ENCODE assay signal across 23 mouse cellular contexts in genomic region chr1:31094792-31095191, GRCm38 (mm10).
DNase-seq lines count a peak whose midpoint lies in the region; ATAC-seq and TF ChIP-seq lines count a peak whose summit lies in the region.
"Had no signal": no experiment of that assay in that cellular context is flagged by ENCODE, and none has a peak within 500 bp of the region (broad histone marks: within the 10 kb centered on the region; RNA-seq: fewer than 3 reads in every experiment).

No protein-coding gene starts in this region.

- no peak for TF ChIP-seq CTCF in liver, adult 2 months (IDR thresholded peaks at IDR 0.05; ENCODE audit: low read depth, low read length)

- WGBS in liver, adult 2 months = 25% methylated on average over 3 of the region's 3 CpGs
- 60% methylated on average over 3 of the region's 3 CpGs for WGBS in liver, embryonic 12.5 days (ENCODE audit: insufficient replicate concordance)
- 52% methylated on average over 3 of the region's 3 CpGs for WGBS in stomach, embryonic 14.5 days
- 66% methylated on average over 3 of the region's 3 CpGs for WGBS in kidney, embryonic 15.5 days

- TF ChIP-seq POLR2A in liver, adult 2 months (IDR thresholded peaks at IDR 0.05; ENCODE audit: extremely low read depth, insufficient read depth, low read length) = no peak

- peak overlapping the region; percentile 99 for H3K27ac ChIP-seq in liver, adult 2 months (replicated peaks; ENCODE audit: insufficient read depth, low read depth, low read length)
- H3K27ac ChIP-seq in brown adipose tissue, adult 24 weeks (replicated peaks; ENCODE audit: low read depth, low read length) = peak overlapping the region; percentile 97
- no peak overlapping the region for H3K27ac ChIP-seq in liver, embryonic 12.5 days
- peak overlapping the region; percentile 49; the same call in 1 of the 2 replicates for H3K27ac ChIP-seq in stomach, embryonic 14.5 days (ENCODE audit: low read length)
- H3K27ac ChIP-seq in kidney, embryonic 15.5 days = no peak overlapping the region
- H3K27ac ChIP-seq: embryonic facial prominence, embryonic 15.5 days; forebrain, embryonic 10.5 days; gastrocnemius, adult 2 months; hindbrain, embryonic 12.5 days; kidney, postnatal 0 days; left cerebral cortex, adult 2 months had no signal

- no peaks in the 10 kb centered on the region for H3K27me3 ChIP-seq in liver, adult 2 months (ENCODE audit: control insufficient read depth, insufficient read depth, low read length)
- H3K27me3 ChIP-seq in liver, embryonic 12.5 days (replicated peaks) = no peaks in the 10 kb centered on the region
- no peaks in the 10 kb centered on the region for H3K27me3 ChIP-seq in stomach, embryonic 14.5 days (ENCODE audit: control insufficient read depth, insufficient read depth, low read length)
- no peaks in the 10 kb centered on the region for H3K27me3 ChIP-seq in kidney, embryonic 15.5 days
- H3K27me3 ChIP-seq: embryonic facial prominence, embryonic 15.5 days; heart, embryonic 12.5 days; hindbrain, embryonic 12.5 days had no signal

- no peaks in the 10 kb centered on the region for H3K9me3 ChIP-seq in liver, embryonic 12.5 days (replicated peaks)
- H3K9me3 ChIP-seq in stomach, embryonic 14.5 days (ENCODE audit: control insufficient read depth, low read depth, low read length) = no peaks in the 10 kb centered on the region
- no peaks in the 10 kb centered on the region for H3K9me3 ChIP-seq in kidney, embryonic 15.5 days (replicated peaks)
- H3K9me3 ChIP-seq: embryonic facial prominence, embryonic 15.5 days; forebrain, embryonic 10.5 days; heart, embryonic 12.5 days; hindbrain, embryonic 12.5 days had no signal

- H3K4me3 ChIP-seq in liver, adult 2 months (ENCODE audit: insufficient read depth, low read depth, low read length) = peak overlapping the region; percentile 41; the same call in 1 of the 2 replicates
- 0 out of 2 replicates have a peak overlapping the region, but pooled peaks have one; percentile 19 for H3K4me3 ChIP-seq in brown adipose tissue, adult 24 weeks (ENCODE audit: insufficient read depth, low read depth, low read length)
- H3K4me3 ChIP-seq in liver, embryonic 12.5 days = no peak overlapping the region
- H3K4me3 ChIP-seq in stomach, embryonic 14.5 days (ENCODE audit: low read depth, low read length) = no peak overlapping the region
- no peak overlapping the region for H3K4me3 ChIP-seq in kidney, embryonic 15.5 days (replicated peaks)
- H3K4me3 ChIP-seq: embryonic facial prominence, embryonic 15.5 days; forebrain, embryonic 10.5 days; gastrocnemius, adult 2 months; heart, embryonic 12.5 days; hindbrain, embryonic 12.5 days; left cerebral cortex, adult 2 months had no signal

- DNase-seq in liver, adult 2 months (ENCODE audit: extremely low read depth, low read depth, low spot score) = peak; percentile 97
- no peak for DNase-seq in liver
- no peak for DNase-seq in cerebellum, postnatal 36 days
- DNase-seq in left cerebral cortex, adult 11 months (ENCODE audit: low spot score) = no peak
- DNase-seq: adrenal gland, postnatal 10 days; cerebellum, postnatal 10 days; gastrocnemius, adult 2 months; heart, postnatal 14 days; right cerebral cortex, postnatal 4 days; thymus, postnatal 36 days had no signal

- no peaks in the 10 kb centered on the region for H3K36me3 ChIP-seq in liver, adult 2 months (ENCODE audit: control insufficient read depth, insufficient read depth, low read length)
- no peaks in the 10 kb centered on the region for H3K36me3 ChIP-seq in liver, embryonic 12.5 days
- H3K36me3 ChIP-seq in stomach, embryonic 14.5 days (ENCODE audit: control insufficient read depth, insufficient read depth, low read length) = no peaks in the 10 kb centered on the region
- H3K36me3 ChIP-seq in kidney, embryonic 15.5 days = no peaks in the 10 kb centered on the region
- H3K36me3 ChIP-seq: embryonic facial prominence, embryonic 15.5 days; forebrain, embryonic 10.5 days; heart, embryonic 12.5 days; hindbrain, embryonic 12.5 days had no signal

- ATAC-seq in liver, embryonic 12.5 days = peak; percentile 61; the same call in 1 of the 2 replicates
- ATAC-seq in stomach, embryonic 14.5 days (ENCODE audit: insufficient number of reproducible peaks, insufficient read depth, low FRiP score, low read depth) = peak; percentile 93
- no peak for ATAC-seq in kidney, embryonic 15.5 days (replicated peaks; ENCODE audit: low FRiP score)
- ATAC-seq: activated CD4-positive, CD25-positive, alpha-beta regulatory T cell, adult 4 months; inflammation-experienced regulatory T-cells, adult 6 months had no signal

- no peak overlapping the region for H3K4me2 ChIP-seq in liver, embryonic 12.5 days
- H3K4me2 ChIP-seq in stomach, embryonic 14.5 days (replicated peaks; ENCODE audit: low read depth, low read length) = no peak overlapping the region
- no peak overlapping the region for H3K4me2 ChIP-seq in kidney, embryonic 15.5 days
- H3K4me2 ChIP-seq: embryonic facial prominence, embryonic 15.5 days; heart, embryonic 12.5 days; hindbrain, embryonic 12.5 days; midbrain, embryonic 11.5 days had no signal

- H3K9ac ChIP-seq in liver, adult 2 months (ENCODE audit: low read depth, low read length) = peak overlapping the region; percentile 85
- H3K9ac ChIP-seq in liver, embryonic 12.5 days = no peak overlapping the region
- no peak overlapping the region for H3K9ac ChIP-seq in stomach, embryonic 14.5 days (replicated peaks; ENCODE audit: low read depth, low read length)
- H3K9ac ChIP-seq in kidney, embryonic 15.5 days = no peak overlapping the region
- H3K9ac ChIP-seq: embryonic facial prominence, embryonic 15.5 days; heart, embryonic 12.5 days; hindbrain, embryonic 12.5 days had no signal

- H3K79me2 ChIP-seq in liver, adult 2 months (ENCODE audit: control insufficient read depth, insufficient read depth, low read length) = no peaks in the 10 kb centered on the region; the same call in 1 of the 2 replicates

- peaks cover 11% of the 10 kb centered on the region for H3K4me1 ChIP-seq in liver, adult 2 months (ENCODE audit: control insufficient read depth, insufficient read depth, low read length)
- H3K4me1 ChIP-seq in brown adipose tissue, adult 24 weeks (ENCODE audit: control insufficient read depth, insufficient read depth, insufficient read length, low read length) = 0 out of 2 replicates have a peak, but pooled peaks cover 2% of the 10 kb centered on the region
- H3K4me1 ChIP-seq in liver, embryonic 12.5 days = no peaks in the 10 kb centered on the region
- peaks cover 11% of the 10 kb centered on the region; the same call in 1 of the 2 replicates for H3K4me1 ChIP-seq in stomach, embryonic 14.5 days (ENCODE audit: control insufficient read depth, insufficient read depth, low read length)
- no peaks in the 10 kb centered on the region for H3K4me1 ChIP-seq in kidney, embryonic 15.5 days
- H3K4me1 ChIP-seq: forebrain, embryonic 10.5 days; heart, embryonic 12.5 days; hindbrain, embryonic 12.5 days had no signal

Comparison
In these comparisons a context has a peak if more than half of its experiments do, and no peak if none do; other contexts are left out.
1. H3K27ac ChIP-seq: peak in liver, adult 2 months (single experiment), brown adipose tissue, adult 24 weeks (single experiment) and stomach, embryonic 14.5 days (single experiment); none in liver, embryonic 12.5 days (single experiment) and kidney, embryonic 15.5 days (single experiment).
2. H3K4me3 ChIP-seq: peak in liver, adult 2 months (single experiment) and brown adipose tissue, adult 24 weeks (single experiment); none in liver, embryonic 12.5 days (single experiment), stomach, embryonic 14.5 days (single experiment) and kidney, embryonic 15.5 days (single experiment).